Mouse (Mus musculus) C2C12 (cell line): ENCODE results near the gene Bcas3.

Source experiments
- CEBPB ChIP-seq: IDR thresholded peaks from one replicate; pipeline ENCODE4 v1.6.1; 2011; ENCODE audit warnings: low read depth, mild to moderate bottlenecking, control low read depth, moderate library complexity
- CTCF ChIP-seq: IDR thresholded peaks from one replicate; pipeline ENCODE4 v1.5.1; 2011; ENCODE audit not compliant: control insufficient read depth, insufficient read depth, insufficient read length
- MAX ChIP-seq: IDR thresholded peaks from one replicate; pipeline ENCODE4 v1.6.1; 2011; ENCODE audit warnings: mild to moderate bottlenecking, control low read depth
- MYOD1 ChIP-seq: IDR thresholded peaks from one replicate; pipeline ENCODE4 v1.6.1; 2011; ENCODE audit warnings: low read depth; ENCODE audit not compliant: control insufficient read depth, insufficient read length
- MYOG ChIP-seq: IDR thresholded peaks from one replicate; pipeline ENCODE4 v1.6.1; 2011; ENCODE audit not compliant: control insufficient read depth, insufficient read length; ENCODE audit errors: extremely low read depth
- USF1 ChIP-seq: IDR thresholded peaks from one replicate; pipeline ENCODE4 v1.6.1; 2011; ENCODE audit warnings: low read depth, mild to moderate bottlenecking, control low read depth, moderate library complexity

GRCm38 (mm10) chr11:85313361-85313760 lies 39.6 kb upstream of the Bcas3 start:
- TF ChIP-seq CTCF = no peak
- TF ChIP-seq MYOD1 = no peak
- no peak for TF ChIP-seq USF1
- TF ChIP-seq CEBPB = no peak
- no peak for TF ChIP-seq MYOG
- TF ChIP-seq MAX = no peak
